Mouse (Mus musculus): ENCODE measurements around the gene Src. TPM values are rescaled to one million over a fixed set of nuclear protein-coding genes. Genes with fewer than 3 reads are reported as not detected.
A peak's percentile ranks its signal among the peaks of the same experiment; 100 is the strongest.
"Not testable (repeated sequence)": the region's sequence is repeated elsewhere in the genome, so short reads cannot be mapped to it uniquely, and the experiment has no call there.

Src gene
- 18.1 and 19.4 TPM in 2 replicates for polyA plus RNA-seq (2015; fragmentation: Nextera tagmentation; extraction: Ambion mirVana)

DNA sequence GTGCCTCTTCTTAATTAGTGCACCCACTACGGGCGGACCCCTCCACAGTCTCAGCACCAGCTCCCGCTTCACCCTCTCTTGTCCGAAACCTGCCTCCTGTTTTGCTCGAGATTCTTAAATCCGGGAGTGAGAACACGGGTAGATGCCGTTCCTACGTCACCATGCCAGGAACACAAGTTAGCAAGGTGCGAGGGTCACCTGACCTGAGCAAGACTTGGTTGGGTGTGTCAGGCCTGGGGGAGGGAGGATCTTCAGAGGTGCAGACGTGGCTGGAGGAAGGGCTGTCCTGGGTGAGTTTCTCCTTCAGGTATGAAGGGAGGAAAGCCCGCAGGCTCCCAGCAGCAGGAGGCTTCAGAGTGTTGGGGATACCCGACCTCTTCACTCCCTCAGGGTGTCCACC, at the start of gene Src:
Gene Src (plus strand): TSS at position 239 of the 400 bp plus-strand sequence.
- peak; percentile 53; the same call in 1 of the 2 replicates for ATAC-seq
- WGBS: 28% methylated on average over 13 of the region's 13 CpGs
- Histone ChIP-seq H3K4me3 (replicated peaks) (no peak within 1 kb of the TSS), H3K27me3 (replicated peaks) (no peaks in the 10 kb centered on the region), H3K4me1 (replicated peaks) (peaks cover 38% of the 10 kb centered on the region), H3K9me3 (no peaks in the 10 kb centered on the region), H3K4me2 (replicated peaks) (peak within 1 kb of the TSS; percentile 28; the same call in 1 of the 2 replicates), H3K36me3 (no peaks in the 10 kb centered on the region), H3K27ac (peak within 1 kb of the TSS; percentile 67), H3K9ac (no peak within 1 kb of the TSS)

DNA sequence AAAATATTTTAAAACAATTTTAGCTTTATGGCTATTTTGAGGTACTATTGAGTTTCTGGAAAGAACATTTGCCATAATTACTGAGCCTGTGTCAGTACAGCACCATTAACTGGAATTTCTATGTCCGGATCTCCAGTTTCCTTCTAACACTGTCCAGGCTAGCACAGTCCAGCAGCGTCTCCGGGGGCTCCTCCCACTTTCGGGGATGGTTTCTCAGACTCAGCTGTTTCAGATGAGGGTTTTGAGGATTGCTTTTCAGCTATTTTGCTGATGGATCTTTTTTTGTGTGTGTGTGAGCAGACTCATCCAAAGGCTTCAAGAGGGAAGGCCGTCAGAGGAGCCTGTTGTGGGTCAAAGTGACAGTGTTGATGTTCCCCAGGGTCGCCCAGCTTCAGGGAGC, 46.5 kb upstream of the Src start:
- H3K27me3 ChIP-seq (replicated peaks): no peaks in the 10 kb centered on the region
- H3K4me1 ChIP-seq (replicated peaks): peaks cover 30% of the 10 kb centered on the region
- no peak overlapping the region for H3K4me2 ChIP-seq (replicated peaks)
- no peaks in the 10 kb centered on the region for H3K36me3 ChIP-seq
- H3K9ac ChIP-seq: no peak overlapping the region
- ATAC-seq: no peak
- H3K9me3 ChIP-seq: no peaks in the 10 kb centered on the region
- H3K27ac ChIP-seq: peak overlapping the region; percentile 62; the same call in 1 of the 2 replicates
- 44% methylated on average over 6 of the region's 6 CpGs for WGBS
- H3K4me3 ChIP-seq (replicated peaks): no peak overlapping the region

DNA sequence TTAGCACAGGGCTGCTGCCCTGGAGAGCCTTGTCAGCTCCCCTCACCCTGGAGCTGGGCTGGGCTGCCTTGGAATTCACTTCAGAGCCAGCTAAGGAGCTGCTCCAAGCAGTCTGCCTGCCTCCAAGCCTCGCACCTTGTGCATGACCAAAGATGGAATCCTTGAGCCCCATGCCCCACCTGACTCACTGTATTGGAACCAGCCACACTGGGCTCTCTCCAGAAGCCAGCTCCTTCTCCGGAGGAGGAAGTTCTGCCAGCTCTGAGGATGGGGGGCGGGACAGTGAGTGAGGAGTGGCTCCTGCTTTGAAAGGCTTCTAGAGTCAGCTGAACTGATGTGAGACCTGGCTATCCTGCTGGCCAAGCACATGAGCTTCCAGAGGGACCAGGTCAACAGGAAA, 44.6 kb upstream of the Src start:
- Histone ChIP-seq H3K27me3 (replicated peaks) (no peaks in the 10 kb centered on the region), H3K4me1 (replicated peaks) (peaks cover 34% of the 10 kb centered on the region), H3K36me3 (no peaks in the 10 kb centered on the region), H3K4me2 (replicated peaks) (no peak overlapping the region), H3K4me3 (replicated peaks) (no peak overlapping the region), H3K9ac (no peak overlapping the region), H3K27ac (peak overlapping the region; percentile 52), H3K9me3 (no peaks in the 10 kb centered on the region)
- 68% methylated on average over 3 of the region's 3 CpGs for WGBS
- ATAC-seq: peak; percentile 51; the same call in 1 of the 2 replicates

DNA sequence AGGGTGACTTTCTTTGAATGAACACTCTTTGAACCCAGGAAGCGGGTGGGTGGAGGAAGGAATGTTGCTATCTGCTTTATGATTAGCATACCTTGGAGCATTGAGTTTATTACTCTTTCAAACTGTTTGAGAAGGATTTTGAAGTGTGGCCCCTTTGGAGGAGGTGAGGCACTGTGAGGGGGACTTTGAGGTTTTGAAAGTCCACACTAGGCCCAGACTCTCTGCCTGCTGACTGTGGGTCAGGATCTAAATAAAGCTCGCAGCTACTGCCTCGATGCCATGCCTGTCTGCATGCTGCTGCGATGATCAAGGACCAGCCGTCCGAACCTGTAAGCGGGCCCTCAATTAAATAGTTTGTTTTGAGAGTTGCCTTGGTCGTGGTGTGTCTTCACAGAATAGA, 43.2 kb upstream of the Src start:
- Histone ChIP-seq H3K4me1 (replicated peaks) (peaks cover 34% of the 10 kb centered on the region), H3K4me2 (replicated peaks) (no peak overlapping the region), H3K9ac (no peak overlapping the region), H3K36me3 (no peaks in the 10 kb centered on the region), H3K27ac (peak overlapping the region; percentile 54), H3K4me3 (replicated peaks) (no peak overlapping the region), H3K27me3 (replicated peaks) (no peaks in the 10 kb centered on the region), H3K9me3 (no peaks in the 10 kb centered on the region)
- ATAC-seq: peak; percentile 48
- 39% methylated on average over 8 of the region's 8 CpGs for WGBS

DNA sequence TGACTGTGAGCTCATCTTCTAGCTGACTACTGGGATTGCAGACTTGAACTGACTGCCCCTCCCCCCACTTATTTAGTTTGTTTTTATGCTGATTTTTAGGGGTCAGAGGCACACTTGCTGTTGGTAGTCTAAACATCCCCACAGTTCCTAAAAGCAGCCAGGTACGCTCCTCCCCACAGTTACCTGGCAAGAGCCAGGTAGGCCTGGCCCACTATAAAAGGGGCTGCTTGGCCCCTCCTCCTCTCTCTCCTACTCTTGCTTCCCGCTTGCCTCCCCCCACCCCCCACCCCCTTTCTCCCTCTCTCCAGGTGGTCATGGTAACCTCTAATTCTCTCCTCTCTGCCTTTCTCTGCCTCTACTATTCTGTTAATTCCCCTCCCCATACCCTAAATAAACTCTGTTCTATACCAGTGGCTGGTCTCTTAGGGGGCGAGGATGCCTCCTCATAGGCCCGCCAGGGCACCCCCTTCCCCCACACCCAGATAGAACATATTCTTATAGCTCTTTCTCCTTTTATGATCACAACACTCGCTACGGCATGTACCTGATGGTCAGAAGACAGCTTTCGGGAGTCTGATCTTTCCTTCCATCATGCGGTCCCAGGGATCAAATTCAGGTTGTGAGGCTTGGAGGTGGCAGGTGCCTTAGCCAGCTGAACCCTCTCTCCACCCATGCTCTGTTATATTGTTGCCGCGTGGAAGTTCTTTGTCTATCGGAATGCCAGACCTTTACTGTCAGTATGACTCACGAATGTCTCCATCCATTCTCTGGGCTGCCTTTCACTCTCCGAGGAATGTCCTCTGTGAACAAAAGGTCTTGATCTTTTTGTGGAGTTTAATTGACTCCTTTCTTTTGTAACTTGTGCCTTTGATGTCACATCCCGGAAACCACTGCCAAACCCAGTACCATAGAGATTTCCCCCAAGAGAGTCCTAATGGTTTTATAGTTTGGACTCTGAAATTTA, 42.2 kb upstream of the Src start:
- no peak overlapping the region for H3K9ac ChIP-seq
- H3K4me3 ChIP-seq (replicated peaks): no peak overlapping the region
- H3K4me2 ChIP-seq (replicated peaks): no peak overlapping the region
- ATAC-seq: no peak
- H3K9me3 ChIP-seq: no peaks in the 10 kb centered on the region
- H3K4me1 ChIP-seq (replicated peaks): peaks cover 29% of the 10 kb centered on the region
- peaks cover 2% of the 10 kb centered on the region; the same call in 1 of the 2 replicates for H3K36me3 ChIP-seq
- WGBS: 38% methylated on average over 14 of the region's 14 CpGs
- no peak overlapping the region for H3K27ac ChIP-seq
- H3K27me3 ChIP-seq (replicated peaks): no peaks in the 10 kb centered on the region

DNA sequence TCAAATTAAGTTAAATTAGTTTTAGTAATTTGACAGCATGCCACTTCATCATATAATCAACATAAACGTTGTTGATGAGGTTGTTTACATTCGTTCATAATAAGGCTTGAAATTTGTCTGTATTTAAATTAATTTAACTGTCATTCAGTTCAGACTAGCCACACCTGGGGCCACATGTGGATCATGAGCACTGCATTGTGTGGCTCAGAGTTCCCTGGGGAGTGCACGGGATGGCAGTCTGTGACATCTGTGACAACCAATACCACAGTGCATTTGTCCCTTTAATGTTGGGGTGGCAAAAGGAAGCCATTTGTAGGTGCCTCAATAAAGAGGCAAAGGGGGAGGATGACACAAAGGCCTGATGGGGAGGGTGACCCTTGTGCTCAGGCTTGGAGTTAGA, 41.2 kb upstream of the Src start:
- Histone ChIP-seq H3K27me3 (replicated peaks) (no peaks in the 10 kb centered on the region), H3K36me3 (peaks cover 2% of the 10 kb centered on the region; the same call in 1 of the 2 replicates), H3K27ac (no peak overlapping the region), H3K9ac (no peak overlapping the region), H3K9me3 (no peaks in the 10 kb centered on the region), H3K4me3 (replicated peaks) (no peak overlapping the region), H3K4me2 (replicated peaks) (no peak overlapping the region), H3K4me1 (replicated peaks) (peaks cover 26% of the 10 kb centered on the region)
- no peak for ATAC-seq
- 64% methylated on average over 3 of the region's 3 CpGs for WGBS

DNA sequence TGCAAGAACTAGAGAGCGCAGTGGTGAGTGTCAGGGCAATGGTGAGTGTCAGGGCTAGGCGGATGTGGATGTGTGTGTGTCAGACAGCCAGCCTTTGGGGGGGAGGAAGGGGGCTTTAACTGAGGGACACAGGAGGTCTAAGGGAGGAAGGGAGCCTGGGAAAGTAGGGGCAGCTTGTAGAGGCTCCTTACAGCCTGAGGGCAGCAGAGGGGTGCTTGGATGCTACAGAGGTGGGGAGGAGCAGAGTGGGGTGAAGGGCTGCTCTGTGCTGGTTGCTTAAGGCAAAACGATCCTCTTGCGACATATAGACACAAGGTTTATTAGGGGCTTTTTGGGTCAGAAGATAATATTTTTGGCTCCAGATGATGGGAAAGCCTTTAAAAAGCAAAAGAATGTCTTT, 33.4 kb upstream of the Src start:
- no peak overlapping the region for H3K27ac ChIP-seq
- H3K9me3 ChIP-seq: no peaks in the 10 kb centered on the region
- no peaks in the 10 kb centered on the region for H3K27me3 ChIP-seq (replicated peaks)
- no peak overlapping the region for H3K9ac ChIP-seq
- no peaks in the 10 kb centered on the region for H3K4me1 ChIP-seq (replicated peaks)
- 81% methylated on average over 4 of the region's 4 CpGs for WGBS
- no peak overlapping the region for H3K4me3 ChIP-seq (replicated peaks)
- H3K4me2 ChIP-seq (replicated peaks): no peak overlapping the region
- peaks cover 6% of the 10 kb centered on the region; the same call in 1 of the 2 replicates for H3K36me3 ChIP-seq
- no peak for ATAC-seq

DNA sequence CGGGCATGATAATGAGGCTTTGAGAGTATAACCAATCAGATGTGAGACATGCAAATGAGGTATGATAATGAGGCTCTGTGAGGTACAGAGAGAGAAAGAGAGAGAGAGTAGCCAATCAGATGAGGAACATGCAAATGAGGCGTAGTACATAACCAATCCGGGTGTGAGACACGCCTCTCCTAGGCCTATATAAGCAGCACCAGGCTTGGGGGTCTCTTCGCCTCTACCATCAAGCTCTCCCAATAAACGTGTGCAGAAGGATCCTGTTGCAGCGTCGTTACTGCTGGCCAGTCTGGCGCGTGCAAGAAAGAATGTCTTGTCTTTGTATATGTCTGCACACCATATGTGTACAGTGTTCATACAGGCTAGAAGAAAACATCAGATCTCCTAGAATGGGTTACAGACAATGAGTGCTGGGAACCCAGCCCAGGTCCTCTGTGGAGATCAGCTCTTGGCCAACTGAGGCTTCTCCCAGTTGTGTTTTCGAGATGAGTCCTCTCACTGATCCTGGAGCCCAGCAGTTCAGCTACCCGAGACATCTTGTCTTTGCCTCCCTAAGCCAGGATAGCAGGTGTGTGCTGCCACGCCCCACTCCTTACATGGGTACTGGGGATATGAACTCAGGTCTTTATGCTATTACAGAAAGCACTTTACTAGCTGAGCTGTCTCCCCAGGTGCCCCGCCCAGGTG, 29.2 kb upstream of the Src start:
- not testable (repeated sequence) for ATAC-seq; H3K4me3 ChIP-seq (replicated peaks); H3K4me2 ChIP-seq (replicated peaks); H3K9me3 ChIP-seq; H3K27me3 ChIP-seq (replicated peaks); H3K27ac ChIP-seq; H3K4me1 ChIP-seq (replicated peaks); H3K9ac ChIP-seq; H3K36me3 ChIP-seq
- WGBS: 92% methylated on average over 14 of the region's 14 CpGs

DNA sequence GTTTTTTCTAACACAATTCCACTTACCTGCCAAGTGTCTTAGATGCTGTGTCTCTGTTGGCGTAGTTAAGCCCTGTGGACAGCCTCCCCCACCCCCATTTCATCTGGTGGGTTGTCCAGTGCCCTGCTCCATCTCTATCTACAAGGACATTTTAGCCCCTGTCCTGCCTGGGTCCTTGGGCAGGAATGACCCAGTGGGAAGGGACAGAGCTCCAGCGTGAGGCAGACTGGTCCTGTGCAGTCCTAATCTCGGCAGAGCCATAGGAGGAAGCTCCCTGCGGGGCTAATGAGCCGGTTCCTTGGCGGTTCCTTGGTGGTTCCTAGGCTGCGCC, 28.7 kb upstream of the Src start:
- WGBS: 83% methylated on average over 7 of the region's 7 CpGs
- no peak overlapping the region for H3K27ac ChIP-seq
- no peak for ATAC-seq

DNA sequence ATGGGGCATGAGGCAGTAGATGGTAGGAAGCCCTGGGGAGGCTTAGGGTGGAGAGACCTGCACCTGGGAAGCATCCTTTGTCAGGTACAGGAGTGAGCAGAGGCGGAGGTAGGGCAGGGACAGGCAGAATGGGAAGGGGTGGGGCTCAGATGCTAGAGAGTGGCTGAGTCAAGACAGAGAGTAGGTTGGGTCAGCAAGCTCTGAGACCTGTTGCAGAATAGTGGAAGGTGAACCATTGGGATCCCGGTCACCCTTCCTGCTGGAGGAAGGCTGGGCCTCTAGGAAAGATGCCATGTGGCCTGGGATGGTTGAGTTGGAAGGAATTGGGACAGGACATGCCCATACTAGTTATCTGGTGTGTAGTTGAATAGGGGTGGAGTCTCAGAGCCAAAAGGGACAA, 25.9 kb upstream of the Src start:
- WGBS: 91% methylated on average over 2 of the region's 2 CpGs
- no peak for ATAC-seq
- H3K27ac ChIP-seq: no peak overlapping the region

More for the DNA sequence above, 28.7 kb upstream of the Src start:
- H3K36me3 ChIP-seq: 0 out of 2 replicates have a peak, but pooled peaks cover 3% of the 10 kb centered on the region
- no peak overlapping the region for H3K4me3 ChIP-seq (replicated peaks)
- no peak overlapping the region for H3K4me2 ChIP-seq (replicated peaks)
- H3K27me3 ChIP-seq (replicated peaks): no peaks in the 10 kb centered on the region
- H3K9me3 ChIP-seq: no peaks in the 10 kb centered on the region
- no peak overlapping the region for H3K9ac ChIP-seq
- peaks cover 8% of the 10 kb centered on the region for H3K4me1 ChIP-seq (replicated peaks)

DNA sequence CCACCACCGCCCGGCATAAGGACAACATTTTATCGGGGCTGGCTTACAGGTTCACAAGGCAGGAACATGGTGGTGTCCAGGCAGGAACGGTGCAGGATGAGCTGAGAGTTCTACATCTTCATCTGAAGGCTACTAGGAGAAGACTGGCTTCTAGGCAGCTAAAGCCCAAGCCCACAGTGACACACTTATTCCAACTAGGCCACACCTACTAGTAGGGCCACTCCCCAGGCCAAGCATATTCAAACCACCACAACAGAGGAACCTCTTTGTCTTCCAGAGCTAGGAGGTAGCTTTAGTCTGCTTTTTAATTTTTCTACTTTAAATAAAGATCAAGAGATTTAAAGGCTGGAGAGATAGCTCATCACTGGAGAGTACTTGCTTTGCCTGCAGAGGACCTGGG, 24.7 kb upstream of the Src start:
- 97% methylated on average over 4 of the region's 4 CpGs for WGBS
- peaks cover 26% of the 10 kb centered on the region for H3K4me1 ChIP-seq (replicated peaks)
- peaks cover 12% of the 10 kb centered on the region for H3K36me3 ChIP-seq
- H3K27me3 ChIP-seq (replicated peaks): no peaks in the 10 kb centered on the region
- no peak for ATAC-seq
- H3K9me3 ChIP-seq: no peaks in the 10 kb centered on the region
- H3K27ac ChIP-seq: no peak overlapping the region
- H3K4me3 ChIP-seq (replicated peaks): no peak overlapping the region
- H3K9ac ChIP-seq: no peak overlapping the region
- H3K4me2 ChIP-seq (replicated peaks): no peak overlapping the region

More for the DNA sequence above, 25.9 kb upstream of the Src start:
- Histone ChIP-seq H3K4me1 (replicated peaks) (peaks cover 26% of the 10 kb centered on the region), H3K36me3 (peaks cover 8% of the 10 kb centered on the region; the same call in 1 of the 2 replicates), H3K9ac (no peak overlapping the region), H3K27me3 (replicated peaks) (no peaks in the 10 kb centered on the region), H3K9me3 (no peaks in the 10 kb centered on the region), H3K4me2 (replicated peaks) (no peak overlapping the region), H3K4me3 (replicated peaks) (no peak overlapping the region)

DNA sequence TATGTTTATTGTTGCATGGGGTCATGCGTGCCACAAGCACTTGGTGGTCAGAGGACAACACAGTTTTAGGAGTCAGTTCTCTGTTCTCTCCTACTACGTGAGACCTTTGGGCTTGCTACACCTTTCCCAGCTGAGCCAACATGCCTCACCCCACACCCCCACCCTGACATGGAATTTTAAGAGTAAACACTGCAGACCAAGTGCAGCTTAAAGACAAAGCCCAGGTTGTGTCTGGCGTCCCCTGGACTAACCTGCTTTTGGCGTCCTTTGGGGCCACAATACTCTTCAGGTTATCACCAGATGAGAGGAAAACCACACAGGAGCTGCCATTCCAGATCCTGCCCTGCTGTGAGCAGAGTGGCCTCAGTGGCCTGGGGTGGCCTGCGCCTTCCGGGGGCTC, 23.4 kb upstream of the Src start:
- no peaks in the 10 kb centered on the region for H3K9me3 ChIP-seq
- H3K9ac ChIP-seq: no peak overlapping the region
- H3K4me3 ChIP-seq (replicated peaks): no peak overlapping the region
- peak; percentile 78 for ATAC-seq
- H3K27me3 ChIP-seq (replicated peaks): no peaks in the 10 kb centered on the region
- peaks cover 26% of the 10 kb centered on the region for H3K4me1 ChIP-seq (replicated peaks)
- peaks cover 13% of the 10 kb centered on the region for H3K36me3 ChIP-seq
- 0 out of 2 replicates have a peak overlapping the region, but pooled peaks have one; percentile 14 for H3K4me2 ChIP-seq (replicated peaks)
- H3K27ac ChIP-seq: peak overlapping the region; percentile 37
- WGBS: 32% methylated on average over 6 of the region's 6 CpGs
